Mouse (Mus musculus): ENCODE measurements around the gene Mrps5. TPM values are rescaled to one million over a fixed set of nuclear protein-coding genes. Genes with fewer than 3 reads are reported as not detected.

Gene Mrps5
- polyA plus RNA-seq, 1 experiment from 2014 or later = 171 TPM

DNA sequence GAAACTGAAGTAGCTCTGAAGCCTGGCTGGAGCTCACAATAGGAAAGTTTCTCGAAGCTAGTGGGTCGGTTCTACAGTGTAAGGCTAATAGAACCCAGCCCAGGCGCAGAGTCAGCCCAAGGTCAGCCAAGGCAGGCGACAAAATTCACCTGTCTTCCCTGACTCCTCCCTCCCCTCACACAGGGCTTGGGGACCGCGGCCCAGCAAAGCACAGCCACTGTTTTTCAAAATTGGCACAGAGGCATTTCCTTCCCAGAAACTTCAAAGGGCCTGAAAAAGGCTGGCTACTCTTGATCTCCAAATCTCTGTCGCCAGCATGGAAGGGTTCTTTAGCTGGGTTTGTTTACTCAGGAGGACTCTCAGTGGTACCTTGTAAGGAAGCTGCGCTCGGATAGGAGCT lies 68.4 kb downstream of the Mrps5 start:
- WGBS = 5% methylated on average over 9 of the region's 9 CpGs
- Histone ChIP-seq H3K4me3 (peak overlapping the region; percentile 49), H3K4me1 (peaks cover 14% of the 10 kb centered on the region), H3K27me3 (ENCODE audit: low read depth, poor library complexity, severe bottlenecking) (peaks cover 82% of the 10 kb centered on the region), H3K9me3 (replicated peaks) (no peaks in the 10 kb centered on the region), H3K27ac (no peak overlapping the region), H3K36me3 (no peaks in the 10 kb centered on the region)
- peak; percentile 33 for DNase-seq (ENCODE audit: low spot score)

DNA sequence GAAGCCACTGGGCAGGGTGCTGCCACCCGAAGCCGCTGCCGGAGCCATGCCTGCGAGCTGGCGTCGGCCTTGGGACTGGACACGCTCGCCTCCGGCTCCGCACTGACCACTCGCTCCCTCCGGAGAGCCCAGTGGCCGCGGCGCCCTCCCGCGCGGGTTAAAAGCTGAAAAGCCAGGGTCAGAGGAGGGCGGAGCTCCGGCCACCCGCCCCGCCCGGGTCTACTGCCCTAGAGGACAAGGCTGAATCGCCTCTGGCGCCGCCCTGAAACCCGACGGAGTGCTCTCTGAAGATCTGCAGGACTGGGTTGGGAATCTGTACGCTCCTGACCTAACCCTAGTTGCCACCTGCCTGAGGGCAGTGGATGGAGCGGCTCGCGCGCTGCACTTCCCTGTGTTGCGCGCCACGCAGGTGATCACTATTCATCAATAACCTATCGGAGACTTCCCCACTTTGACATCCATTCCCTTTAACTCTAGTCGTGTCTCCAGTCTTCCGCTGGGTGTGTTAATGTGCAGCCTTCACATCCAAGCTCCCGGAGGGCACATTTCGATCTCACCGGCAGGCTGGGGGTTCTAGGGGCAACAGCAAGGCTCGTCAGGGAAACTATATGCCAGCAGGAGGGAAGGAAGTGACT lies 69.2 kb downstream of the Mrps5 start, which contains the start of gene Mal:
TSS of gene Mal (minus strand) at position 610 of the 635 bp plus-strand sequence.
- H3K27ac ChIP-seq = no peak within 1 kb of the TSS
- peaks cover 14% of the 10 kb centered on the region for H3K4me1 ChIP-seq
- WGBS = under 1% methylated on average over 43 of the region's 43 CpGs
- peak; percentile 51 for DNase-seq (ENCODE audit: low spot score)
- no peaks in the 10 kb centered on the region for H3K36me3 ChIP-seq
- peak within 1 kb of the TSS; percentile 49 for H3K4me3 ChIP-seq
- H3K27me3 ChIP-seq (ENCODE audit: low read depth, poor library complexity, severe bottlenecking) = peaks cover 82% of the 10 kb centered on the region
- H3K9me3 ChIP-seq (replicated peaks) = no peaks in the 10 kb centered on the region

Other genes with a start within 250 kb of the Mrps5 start
- 0.08 and 0.09 TPM in 2 replicates for gene Astl, start 248.6 kb upstream of the Mrps5 start, polyA plus RNA-seq (2016; fragmentation: Nextera tagmentation; extraction: Ambion mirVana)
- 1.7 and 1.9 TPM in 2 replicates for gene Adra2b, start 224.0 kb upstream of the Mrps5 start, polyA plus RNA-seq (2016; fragmentation: Nextera tagmentation; extraction: Ambion mirVana)
- gene Gpat2, start 162.0 kb upstream of the Mrps5 start, polyA plus RNA-seq (2016; fragmentation: Nextera tagmentation; extraction: Ambion mirVana) = 0.10 TPM in 2 replicates
- gene Fahd2a, start 142.7 kb upstream of the Mrps5 start, polyA plus RNA-seq (2016; fragmentation: Nextera tagmentation; extraction: Ambion mirVana) = 15.6 and 21.1 TPM in 2 replicates
- 2.1 and 2.2 TPM in 2 replicates for gene Kcnip3, start 65.1 kb upstream of the Mrps5 start, polyA plus RNA-seq (2016; fragmentation: Nextera tagmentation; extraction: Ambion mirVana)
- 2.3 and 2.6 TPM in 2 replicates for gene Prom2, start 45.8 kb upstream of the Mrps5 start, polyA plus RNA-seq (2016; fragmentation: Nextera tagmentation; extraction: Ambion mirVana)
- 5.9 and 6.9 TPM in 2 replicates for gene Zfp661, start 128 bp upstream of the Mrps5 start, polyA plus RNA-seq (2016; fragmentation: Nextera tagmentation; extraction: Ambion mirVana)
- 0.10 and 0.43 TPM in 2 replicates for gene Mal, start 69.5 kb downstream of the Mrps5 start, polyA plus RNA-seq (2016; fragmentation: Nextera tagmentation; extraction: Ambion mirVana)
- 1.3 and 1.8 TPM in 2 replicates for gene Mall, start 142.7 kb downstream of the Mrps5 start, polyA plus RNA-seq (2016; fragmentation: Nextera tagmentation; extraction: Ambion mirVana)
- gene Nphp1, start 201.7 kb downstream of the Mrps5 start, polyA plus RNA-seq (2016; fragmentation: Nextera tagmentation; extraction: Ambion mirVana) = 36.4 and 43.6 TPM in 2 replicates
- gene Mtln, start 205.3 kb downstream of the Mrps5 start, polyA plus RNA-seq (2016; fragmentation: Nextera tagmentation; extraction: Ambion mirVana) = 19.0 and 19.9 TPM in 2 replicates
- gene Bub1, start 244.6 kb downstream of the Mrps5 start, polyA plus RNA-seq (2016; fragmentation: Nextera tagmentation; extraction: Ambion mirVana) = 112 and 126 TPM in 2 replicates

All from limb, embryonic 10.5 days (tissue).